Mouse (Mus musculus): Measurements from ENCODE around the gene Sim1. TPM values are rescaled to one million over a fixed set of nuclear protein-coding genes. Genes with fewer than 3 reads are reported as not detected.
A peak's percentile ranks its signal among the peaks of the same experiment; 100 is the strongest.

The Sim1 gene
- total and polyA plus RNA-seq, 3 experiments: not detected

- DNase-seq (ENCODE audit: low read depth, low spot score): peak; percentile 12
- Histone ChIP-seq H3K36me3 (ENCODE audit: control insufficient read depth in 1 of 2, insufficient read depth in 2 of 2, low read length in 2 of 2) (no peaks in the 10 kb centered on the region), H3K4me1 (ENCODE audit: control insufficient read depth in 1 of 2, insufficient read depth in 2 of 2, low read length in 2 of 2) (no peaks in the 10 kb centered on the region)
These were observed 3.2 kb downstream of the Sim1 start for GRCm38 (mm10) chr10:50897530-50898471.

GRCm38 (mm10) chr10:50898621-50899020 is 4.1 kb downstream of the Sim1 start:
- Histone ChIP-seq H3K27ac (ENCODE audit: control insufficient read depth, low read depth, low read length) (no peak overlapping the region), H3K27me3 (ENCODE audit: control insufficient read depth in 1 of 2, insufficient read depth in 2 of 2, low read length in 2 of 2) (no peaks in the 10 kb centered on the region), H3K79me2 (ENCODE audit: control insufficient read depth, insufficient read depth, low read length, poor library complexity) (no peaks in the 10 kb centered on the region), H3K9me3 (replicated peaks; ENCODE audit: insufficient read depth, low read length) (no peaks in the 10 kb centered on the region), H3K36me3 (ENCODE audit: control insufficient read depth in 1 of 2, insufficient read depth in 2 of 2, low read length in 2 of 2) (no peaks in the 10 kb centered on the region), H3K4me3 (ENCODE audit: control insufficient read depth in 1 of 2, insufficient read depth in 1 of 2, low read depth in 2 of 2, low read length in 2 of 2) (no peak overlapping the region), H3K4me1 (ENCODE audit: control insufficient read depth in 1 of 2, insufficient read depth in 2 of 2, low read length in 2 of 2) (no peaks in the 10 kb centered on the region), H3K9ac (ENCODE audit: control insufficient read depth, low read depth, low read length, poor library complexity, severe bottlenecking) (no peak overlapping the region)
- TF ChIP-seq TCF12 (IDR thresholded peaks at IDR 0.05; ENCODE audit: low read depth, low read length) (no peak), MAFK (IDR thresholded peaks at IDR 0.05; ENCODE audit: borderline replicate concordance, low read depth, low read length) (no peak), ZMIZ1 (IDR thresholded peaks at IDR 0.05; ENCODE audit: low read depth, low read length) (no peak), BHLHE40 (IDR thresholded peaks at IDR 0.05; ENCODE audit: borderline replicate concordance, low read depth, low read length) (no peak), UBTF (IDR thresholded peaks at IDR 0.05; ENCODE audit: borderline replicate concordance, insufficient read depth, low read depth, low read length) (no peak), RAD21 (IDR thresholded peaks at IDR 0.05; ENCODE audit: low read depth, low read length) (no peak), CTCF (IDR thresholded peaks at IDR 0.05 in 2 of 3, conservative IDR thresholded peaks at IDR 0.05 in 1 of 3; ENCODE audit: control insufficient read depth in 1 of 3, insufficient read depth in 1 of 3, low read depth in 2 of 3, low read length in 3 of 3, poor library complexity in 1 of 3, severe bottlenecking in 1 of 3) (no peak), ZNF384 (IDR thresholded peaks at IDR 0.05; ENCODE audit: low read depth, low read length) (no peak), NELFE (IDR thresholded peaks at IDR 0.05; ENCODE audit: low read depth, low read length) (no peak), HCFC1 (IDR thresholded peaks at IDR 0.05; ENCODE audit: low read depth, low read length) (no peak), MAX (IDR thresholded peaks at IDR 0.05; ENCODE audit: low read length) (no peak), KAT2A (conservative IDR thresholded peaks at IDR 0.05; ENCODE audit: low read depth, low read length) (no peak), MXI1 (IDR thresholded peaks at IDR 0.05; ENCODE audit: low read depth, low read length) (no peak), TBP (IDR thresholded peaks at IDR 0.05; ENCODE audit: low read depth, low read length) (no peak), MAZ (IDR thresholded peaks at IDR 0.05; ENCODE audit: low read depth, low read length) (no peak), POLR2A (IDR thresholded peaks at IDR 0.05; ENCODE audit: control insufficient read depth in 1 of 2, insufficient read depth in 1 of 2, low read depth in 1 of 2, low read length in 2 of 2, poor library complexity in 1 of 2) (no peak), ELF1 (IDR thresholded peaks at IDR 0.05; ENCODE audit: low read depth, low read length) (no peak), MYC (IDR thresholded peaks at IDR 0.05; ENCODE audit: low read depth, low read length) (no peak), ZKSCAN1 (IDR thresholded peaks at IDR 0.05; ENCODE audit: low read depth, low read length) (no peak)
- DNase-seq (ENCODE audit: low read depth, low spot score): no peak

More at GRCm38 (mm10) chr10:50897530-50898471, 3.2 kb downstream of the Sim1 start:
- Histone ChIP-seq H3K79me2 (ENCODE audit: control insufficient read depth, insufficient read depth, low read length, poor library complexity) (no peaks in the 10 kb centered on the region), H3K4me3 (ENCODE audit: control insufficient read depth in 1 of 2, insufficient read depth in 1 of 2, low read depth in 2 of 2, low read length in 2 of 2) (no peak overlapping the region), H3K27ac (ENCODE audit: control insufficient read depth, low read depth, low read length) (no peak overlapping the region), H3K27me3 (ENCODE audit: control insufficient read depth in 1 of 2, insufficient read depth in 2 of 2, low read length in 2 of 2) (no peaks in the 10 kb centered on the region), H3K9ac (ENCODE audit: control insufficient read depth, low read depth, low read length, poor library complexity, severe bottlenecking) (no peak overlapping the region), H3K9me3 (replicated peaks; ENCODE audit: insufficient read depth, low read length) (no peaks in the 10 kb centered on the region)
- TF ChIP-seq ZMIZ1 (IDR thresholded peaks at IDR 0.05; ENCODE audit: low read depth, low read length) (no peak), NELFE (IDR thresholded peaks at IDR 0.05; ENCODE audit: low read depth, low read length) (no peak), POLR2AphosphoS5 (IDR thresholded peaks at IDR 0.05; ENCODE audit: borderline replicate concordance, low read depth, low read length) (no peak), CTCF (IDR thresholded peaks at IDR 0.05 in 2 of 3, conservative IDR thresholded peaks at IDR 0.05 in 1 of 3; ENCODE audit: control insufficient read depth in 1 of 3, insufficient read depth in 1 of 3, low read depth in 2 of 3, low read length in 3 of 3, poor library complexity in 1 of 3, severe bottlenecking in 1 of 3) (peak; percentile 50 to 59 (median 51)), RCOR1 (IDR thresholded peaks at IDR 0.05; ENCODE audit: low read depth, low read length) (no peak), MAFK (IDR thresholded peaks at IDR 0.05; ENCODE audit: borderline replicate concordance, low read depth, low read length) (no peak), GATA1 (IDR thresholded peaks at IDR 0.05; ENCODE audit: low read depth, low read length) (no peak), RAD21 (IDR thresholded peaks at IDR 0.05; ENCODE audit: low read depth, low read length) (peak; percentile 28), SMC3 (IDR thresholded peaks at IDR 0.05; ENCODE audit: low read depth, low read length) (peak; percentile 63)
